Mouse (Mus musculus): ENCODE measurements around the gene Zfand3.

The Zfand3 gene

DNA sequence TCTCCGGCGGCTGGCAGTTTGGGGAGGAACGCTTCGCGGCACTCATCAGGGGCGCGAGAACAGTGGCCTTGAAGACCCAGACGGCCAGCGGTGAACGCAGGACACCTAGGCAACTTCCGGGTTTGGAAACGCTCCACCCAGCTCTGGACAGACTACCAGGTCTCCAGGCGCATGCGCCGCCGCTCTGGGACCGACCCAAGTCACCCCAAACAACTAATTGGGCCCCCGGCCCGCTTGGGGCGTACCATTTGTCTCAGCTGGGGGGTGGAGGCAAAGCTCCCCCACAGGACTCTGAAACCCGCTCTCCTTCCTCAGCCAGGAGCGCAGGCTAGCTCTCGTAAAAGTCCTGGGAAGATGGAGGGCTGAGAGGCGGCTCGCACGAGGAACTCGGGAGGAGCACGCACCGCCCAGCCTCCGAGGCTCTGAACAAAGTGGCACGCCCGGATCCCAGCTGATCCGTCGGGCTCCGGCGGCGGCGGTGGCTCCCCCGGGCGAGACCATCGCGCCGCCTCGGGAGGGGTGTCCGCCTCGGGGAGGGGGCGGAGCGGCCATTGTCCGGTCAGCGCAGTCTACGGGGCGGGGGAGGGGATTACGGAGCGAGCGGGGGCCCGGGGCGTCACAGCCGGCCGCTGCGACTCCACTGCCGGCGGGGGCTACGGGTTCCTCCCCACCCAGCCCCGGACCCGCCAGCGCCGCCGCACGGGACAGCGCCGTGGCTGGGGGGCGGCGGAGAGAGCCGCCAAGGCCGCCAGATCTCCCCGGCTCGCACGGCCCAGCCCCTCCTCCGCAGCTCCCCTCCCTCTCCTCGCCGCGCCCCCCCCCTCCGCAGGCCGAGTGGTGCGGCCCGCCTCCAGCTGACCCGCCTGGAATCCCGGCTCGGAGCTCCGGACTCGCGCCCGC lies at the start of gene Zfand3:
TSS of gene Zfand3 (plus strand) at position 531 of the 900 bp plus-strand sequence.
- peak; percentile 94 for DNase-seq (ENCODE audit: low spot score)

GRCm38 (mm10) chr17:29955880-29956279 lies 48.7 kb upstream of the Zfand3 start:
- no peak for DNase-seq (ENCODE audit: low spot score)

- no peak for DNase-seq (ENCODE audit: low spot score)
Measured at GRCm38 (mm10) chr17:29963730-29964259, 40.7 kb upstream of the Zfand3 start.

GRCm38 (mm10) chr17:29965506-29965905 lies 39.0 kb upstream of the Zfand3 start:
- DNase-seq (ENCODE audit: low spot score): no peak

DNA sequence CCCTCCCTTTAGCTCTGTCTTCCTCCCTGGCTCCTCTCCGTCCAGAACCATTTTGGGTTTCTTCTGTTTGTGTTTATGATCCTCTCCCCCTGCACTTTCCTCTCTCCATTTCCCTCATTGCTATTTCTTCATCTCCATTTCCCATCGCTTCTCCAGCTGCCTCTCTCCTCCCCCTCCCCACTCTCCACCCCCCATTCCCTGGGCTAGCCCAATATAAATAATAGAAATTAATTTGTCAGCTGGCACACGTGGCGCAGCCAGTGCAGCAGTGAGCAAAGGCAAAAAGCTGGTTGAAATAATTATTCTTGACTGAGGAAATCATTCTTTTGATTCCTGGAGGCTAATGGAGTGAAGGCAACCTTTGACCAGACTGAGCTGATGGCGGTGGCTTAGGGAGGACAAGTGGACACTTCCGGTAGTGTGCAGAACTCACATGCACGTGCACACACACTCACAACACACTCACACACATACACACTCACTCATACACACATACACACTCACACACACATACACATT lies 34.4 kb upstream of the Zfand3 start, which contains the start of gene Mdga1:
TSS of gene Mdga1 (minus strand) at position 51 of the 519 bp plus-strand sequence.
- no peak for DNase-seq (ENCODE audit: low spot score)

DNA sequence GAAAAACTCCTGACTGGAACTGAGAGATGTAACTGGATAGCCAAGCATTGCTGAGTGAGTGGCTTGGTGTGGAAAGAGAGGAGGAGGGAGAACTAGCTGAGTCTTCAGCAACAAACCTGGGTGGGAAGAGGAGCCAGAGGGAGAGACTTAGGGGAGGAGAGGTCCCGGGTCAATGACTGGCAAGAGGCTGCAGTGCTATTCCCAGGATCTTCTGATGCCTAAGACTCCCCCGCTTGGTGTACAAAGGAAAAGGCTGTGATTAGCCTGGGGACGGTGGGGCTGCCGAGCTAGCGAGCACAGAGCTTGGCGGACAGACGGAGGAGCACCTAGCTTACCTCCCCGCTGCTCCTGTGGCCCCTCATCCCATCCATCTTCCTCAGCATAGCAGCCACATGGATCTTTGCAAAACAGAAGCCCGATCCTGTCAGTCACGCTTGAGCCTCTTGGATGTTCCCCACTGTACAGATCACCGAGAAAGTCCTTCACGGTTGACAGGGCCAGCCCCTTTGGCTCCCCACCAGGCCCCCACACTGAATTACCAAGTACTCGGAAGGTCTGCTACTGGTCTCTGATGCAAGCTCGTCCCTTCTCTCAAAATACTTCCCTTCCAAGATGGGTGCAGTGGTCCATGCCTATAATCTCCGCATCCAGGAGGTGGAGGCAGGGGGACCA lies 32.6 kb upstream of the Zfand3 start:
- no peak for DNase-seq (ENCODE audit: low spot score)

GRCm38 (mm10) chr17:29973226-29973625 lies 31.3 kb upstream of the Zfand3 start:
- DNase-seq (ENCODE audit: low spot score): no peak

- peak; percentile 78 for DNase-seq (ENCODE audit: low spot score)
Measured at GRCm38 (mm10) chr17:29975731-29976130, 28.8 kb upstream of the Zfand3 start.

- no peak for DNase-seq (ENCODE audit: low spot score)
Measured at GRCm38 (mm10) chr17:29979020-29979419, 25.5 kb upstream of the Zfand3 start.

DNA sequence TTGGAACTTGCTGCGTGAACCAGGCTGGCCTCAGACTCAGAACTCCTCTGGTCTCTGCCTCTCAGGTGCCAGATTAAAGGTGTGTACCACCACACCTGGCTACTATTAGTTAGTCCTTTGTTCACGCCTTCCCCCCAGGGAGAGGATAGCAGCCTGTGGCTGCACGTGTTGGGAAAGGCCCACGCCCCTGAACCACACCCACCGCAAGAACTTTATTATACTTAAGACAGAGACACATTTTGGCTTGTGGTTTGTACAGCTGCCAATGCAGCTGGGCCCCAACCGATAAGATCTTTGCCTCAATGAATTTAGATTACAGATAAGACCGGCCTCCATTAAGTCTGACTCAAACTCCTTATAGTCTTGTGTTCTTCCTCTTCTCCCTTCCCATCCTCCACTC lies 24.7 kb upstream of the Zfand3 start:
- no peak for DNase-seq (ENCODE audit: low spot score)

- no peak for DNase-seq (ENCODE audit: low spot score)
Measured at GRCm38 (mm10) chr17:29981568-29981967, 23.0 kb upstream of the Zfand3 start.

DNA sequence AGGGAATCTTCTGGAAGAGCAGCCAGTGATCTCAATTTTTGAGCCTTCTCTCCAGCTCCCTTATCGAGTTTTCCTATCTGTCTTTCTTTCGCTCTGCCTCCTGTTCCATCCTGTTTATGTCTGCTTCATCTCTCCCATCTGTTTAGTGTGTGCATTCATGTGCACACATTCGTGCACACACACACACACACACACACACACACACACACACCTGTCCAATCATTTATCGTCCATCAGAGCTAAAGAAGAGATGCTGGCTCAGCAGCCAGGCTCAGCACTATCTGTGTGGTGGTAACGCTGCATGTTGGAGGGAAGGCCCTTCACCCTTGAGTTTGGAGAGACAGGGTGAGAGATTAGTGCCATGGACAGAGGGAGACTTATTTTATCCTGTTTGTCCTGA lies 21.3 kb upstream of the Zfand3 start:
- DNase-seq (ENCODE audit: low spot score): no peak

- DNase-seq (ENCODE audit: low spot score): no peak
Measured at GRCm38 (mm10) chr17:29984931-29985330, 19.6 kb upstream of the Zfand3 start.

DNA sequence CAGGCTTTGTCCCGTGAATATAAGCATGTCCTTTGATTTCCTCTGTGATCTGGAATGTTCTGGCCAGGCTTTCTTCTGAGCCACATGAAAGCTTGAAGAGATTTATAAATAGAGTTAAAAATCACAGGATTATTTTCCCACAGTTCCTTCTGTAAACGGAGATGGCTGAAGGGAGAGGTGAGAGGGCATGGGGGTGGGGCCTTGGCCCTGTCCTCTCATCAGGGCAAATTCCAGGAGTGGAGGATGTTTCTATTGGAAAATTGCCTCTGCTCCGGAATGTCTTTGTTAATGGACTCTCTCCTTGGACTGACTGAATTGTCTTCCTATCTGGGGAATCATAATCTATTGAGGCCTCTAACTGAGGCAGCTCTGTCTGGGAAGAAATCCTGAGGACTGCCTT lies 19.0 kb upstream of the Zfand3 start:
- no peak for DNase-seq (ENCODE audit: low spot score)

- DNase-seq (ENCODE audit: low spot score): no peak
Measured at GRCm38 (mm10) chr17:29988141-29988540, 16.4 kb upstream of the Zfand3 start.

DNA sequence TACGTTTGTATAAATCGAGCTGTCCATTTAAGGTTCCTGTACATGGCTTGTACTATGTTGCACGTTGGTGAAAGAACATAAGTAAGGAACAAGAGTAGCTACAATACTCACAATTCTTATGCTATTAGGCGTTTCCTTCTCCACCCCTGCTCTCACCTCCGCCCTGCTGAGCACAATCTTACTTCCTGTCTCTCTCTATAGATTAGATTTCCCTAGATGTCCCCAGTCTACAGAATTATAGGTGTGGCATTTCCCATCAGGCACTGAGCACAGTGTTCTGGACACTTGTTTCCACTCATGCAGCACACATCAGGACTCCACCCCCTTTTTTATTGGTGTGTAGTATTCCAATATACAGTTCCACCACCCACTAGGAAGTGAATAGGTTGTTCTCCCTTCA lies 14.9 kb upstream of the Zfand3 start:
- DNase-seq (ENCODE audit: low spot score): no peak

GRCm38 (mm10) chr17:29990136-29990535 lies 14.4 kb upstream of the Zfand3 start:
- DNase-seq (ENCODE audit: low spot score): no peak

DNA sequence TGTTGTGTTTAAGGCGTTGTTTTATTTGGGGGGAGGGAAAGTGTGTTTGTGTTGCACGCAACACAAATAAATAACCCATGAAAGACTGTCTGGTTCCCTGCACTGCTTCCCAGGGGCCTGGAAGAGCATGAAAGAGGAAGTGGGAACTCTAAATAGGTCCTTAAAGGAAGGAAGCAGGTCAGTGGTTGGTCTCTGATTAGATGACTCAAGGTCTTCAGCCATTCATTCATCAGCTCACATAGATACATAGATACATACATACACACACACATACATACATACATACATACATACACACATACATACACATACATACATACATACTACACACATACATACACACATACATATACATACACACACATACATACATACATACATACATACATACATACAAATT lies 13.7 kb upstream of the Zfand3 start:
- DNase-seq (ENCODE audit: low spot score): no peak

- no peak for DNase-seq (ENCODE audit: low spot score)
Measured at GRCm38 (mm10) chr17:29993488-29993887, 11.0 kb upstream of the Zfand3 start.

DNA sequence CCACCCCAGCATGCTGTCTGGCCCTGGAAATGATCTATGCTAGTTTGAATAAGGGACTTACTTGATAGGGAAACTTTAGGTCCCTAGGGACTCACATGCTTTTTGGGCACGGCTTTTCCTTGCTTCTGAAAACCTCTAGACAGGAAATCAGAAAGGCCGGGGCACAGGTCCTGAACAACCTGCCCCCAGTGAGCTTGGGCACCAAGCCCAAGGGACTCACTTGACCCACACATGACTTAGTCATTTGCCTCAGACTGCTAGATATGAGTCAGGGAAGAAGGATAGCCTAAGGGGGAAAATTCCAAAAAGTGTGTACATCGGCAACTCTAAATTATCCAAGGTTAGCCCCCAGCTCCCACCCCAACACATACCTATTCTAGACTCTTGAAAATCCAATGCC lies 10.5 kb upstream of the Zfand3 start:
- no peak for DNase-seq (ENCODE audit: low spot score)

DNA sequence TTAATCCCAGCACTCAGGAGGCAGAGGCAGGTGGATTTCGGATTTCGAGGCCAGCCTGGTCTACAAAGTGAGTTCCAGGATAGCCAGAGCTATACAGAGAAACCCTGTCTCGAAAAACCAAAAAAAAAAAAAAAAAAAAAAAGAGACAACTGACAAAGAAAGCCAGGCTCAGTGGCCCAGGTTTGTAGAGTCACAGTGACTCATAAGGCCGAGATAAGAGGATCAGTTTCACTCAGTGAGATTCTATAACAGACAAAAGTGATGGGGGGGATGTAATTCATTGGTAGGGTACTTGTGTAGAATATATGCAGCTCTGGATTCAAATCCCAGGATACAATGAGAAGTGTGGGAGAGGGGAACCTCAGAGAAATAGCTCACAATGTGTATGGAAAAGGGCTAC lies 10.1 kb upstream of the Zfand3 start:
- DNase-seq (ENCODE audit: low spot score): no peak

DNA sequence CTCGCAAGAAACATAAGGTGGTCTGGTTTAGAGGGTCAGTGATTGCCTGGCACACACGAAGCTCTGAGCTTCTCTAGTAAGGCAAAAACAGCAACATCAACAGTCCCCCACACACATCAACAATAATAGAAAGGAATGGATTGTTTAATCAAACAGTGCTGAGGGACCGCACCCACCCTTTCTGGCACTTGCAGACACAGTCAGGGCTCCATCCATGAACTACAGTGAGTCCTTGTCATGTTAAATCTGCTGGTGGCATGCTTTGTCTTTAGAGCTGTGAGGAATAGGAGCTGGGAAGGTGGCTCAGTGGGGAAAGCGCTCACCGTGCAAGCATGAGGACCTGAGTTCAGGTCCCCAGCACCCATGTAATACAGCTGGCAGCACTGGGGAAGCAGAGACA lies 8.5 kb upstream of the Zfand3 start:
- DNase-seq (ENCODE audit: low spot score): no peak

DNA sequence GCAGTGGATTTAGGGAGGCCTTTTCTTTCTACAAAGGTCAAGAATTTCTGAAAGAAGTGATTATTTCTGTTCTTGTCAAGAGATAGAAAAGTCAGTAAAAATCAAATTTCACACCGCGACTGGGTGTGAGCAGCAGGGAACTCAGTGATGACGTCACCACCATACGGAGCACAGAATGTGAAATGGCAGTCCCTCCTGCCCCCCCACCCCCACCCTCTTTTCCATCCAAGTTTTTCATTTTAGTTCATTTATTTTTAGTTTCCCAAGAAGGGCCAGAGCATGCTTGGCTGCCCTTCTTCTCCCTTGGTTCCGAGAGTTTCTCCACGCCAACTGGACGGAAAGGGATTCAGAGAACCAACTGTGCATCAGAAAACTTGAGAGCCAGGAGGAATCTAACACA lies 6.8 kb upstream of the Zfand3 start:
- DNase-seq (ENCODE audit: low spot score): no peak

Data from ovary, postnatal 10 days (tissue).